Mouse (Mus musculus): ENCODE measurements around the gene Avp. TPM values are rescaled to one million over a fixed set of nuclear protein-coding genes. Genes with fewer than 3 reads are reported as not detected.

Gene Avp
- polyA plus RNA-seq (2015; fragmentation: Nextera tagmentation; extraction: Ambion mirVana): 5.4 and 49.3 TPM in 2 replicates

DNA sequence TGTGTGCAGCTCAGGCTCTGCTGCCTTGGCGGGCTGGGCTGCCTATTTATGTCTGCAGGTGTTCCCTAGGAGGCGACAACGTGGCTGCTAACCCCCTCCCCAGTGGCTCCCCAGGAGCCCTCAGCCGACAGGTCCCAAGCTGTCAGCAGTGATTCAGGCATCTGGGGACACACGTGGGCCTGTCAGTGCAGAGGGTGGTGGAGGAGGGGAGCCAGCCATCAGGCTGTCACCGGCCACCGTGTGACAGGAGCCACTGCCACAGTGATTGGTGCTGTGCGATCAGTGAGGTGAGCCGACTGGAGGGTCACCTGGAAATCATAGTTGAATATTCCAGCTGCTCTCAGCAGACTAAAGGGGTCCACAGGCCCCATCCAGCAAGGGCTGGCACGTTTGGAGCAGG, at the start of gene Avp:
Gene Avp, minus strand, starts transcription at position 3 of the 400 bp plus-strand sequence.
- H3K36me3 ChIP-seq: no peaks in the 10 kb centered on the region
- peaks cover 14% of the 10 kb centered on the region; the same call in 1 of the 2 replicates for H3K4me1 ChIP-seq
- H3K9ac ChIP-seq (replicated peaks): no peak within 1 kb of the TSS
- peaks cover 55% of the 10 kb centered on the region for H3K27me3 ChIP-seq
- H3K27ac ChIP-seq (replicated peaks): no peak within 1 kb of the TSS
- H3K4me3 ChIP-seq: no peak within 1 kb of the TSS
- ATAC-seq (replicated peaks): no peak
- 34% methylated on average over 10 of the region's 10 CpGs for WGBS
- H3K4me2 ChIP-seq (replicated peaks): no peak within 1 kb of the TSS
- H3K9me3 ChIP-seq: no peaks in the 10 kb centered on the region

DNA sequence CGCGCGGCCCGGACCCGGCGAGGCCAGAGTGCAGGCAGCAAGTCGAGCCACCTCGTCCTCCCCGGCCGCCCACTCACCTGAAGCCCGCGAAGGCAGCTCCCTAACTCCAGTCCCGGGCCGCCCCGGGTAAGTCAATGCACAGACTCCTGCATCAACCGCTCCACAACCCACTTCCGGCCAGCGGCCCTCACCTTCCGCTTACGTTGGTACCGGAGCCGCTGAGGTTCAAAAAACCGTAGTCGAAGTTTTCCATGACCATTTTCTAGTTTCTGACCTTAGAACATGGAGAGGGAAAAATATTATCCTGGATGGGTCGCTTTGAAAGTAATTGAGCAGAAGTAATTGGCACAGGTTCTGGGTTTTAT, 47.5 kb upstream of the Avp start, which contains the start of the genes Fastkd5 and Ubox5:
Gene Fastkd5, minus strand, starts transcription at position 189 of the 365 bp plus-strand sequence.
Gene Ubox5, minus strand, starts transcription at position 200 of the 365 bp plus-strand sequence.
- under 1% methylated on average over 25 of the region's 25 CpGs for WGBS
- peak within 1 kb of the TSS; percentile 32; the same call in 1 of the 2 replicates for H3K27ac ChIP-seq (replicated peaks)
- peaks cover 16% of the 10 kb centered on the region for H3K36me3 ChIP-seq
- peak within 1 kb of the TSS; percentile 62 for H3K4me3 ChIP-seq
- H3K4me1 ChIP-seq: peaks cover 22% of the 10 kb centered on the region
- H3K9ac ChIP-seq (replicated peaks): peak within 1 kb of the TSS; percentile 69
- H3K27me3 ChIP-seq: peaks cover 12% of the 10 kb centered on the region; the same call in 1 of the 2 replicates
- H3K4me2 ChIP-seq (replicated peaks): peak within 1 kb of the TSS; percentile 91
- H3K9me3 ChIP-seq: no peaks in the 10 kb centered on the region
- ATAC-seq (replicated peaks): peak; percentile 92

DNA sequence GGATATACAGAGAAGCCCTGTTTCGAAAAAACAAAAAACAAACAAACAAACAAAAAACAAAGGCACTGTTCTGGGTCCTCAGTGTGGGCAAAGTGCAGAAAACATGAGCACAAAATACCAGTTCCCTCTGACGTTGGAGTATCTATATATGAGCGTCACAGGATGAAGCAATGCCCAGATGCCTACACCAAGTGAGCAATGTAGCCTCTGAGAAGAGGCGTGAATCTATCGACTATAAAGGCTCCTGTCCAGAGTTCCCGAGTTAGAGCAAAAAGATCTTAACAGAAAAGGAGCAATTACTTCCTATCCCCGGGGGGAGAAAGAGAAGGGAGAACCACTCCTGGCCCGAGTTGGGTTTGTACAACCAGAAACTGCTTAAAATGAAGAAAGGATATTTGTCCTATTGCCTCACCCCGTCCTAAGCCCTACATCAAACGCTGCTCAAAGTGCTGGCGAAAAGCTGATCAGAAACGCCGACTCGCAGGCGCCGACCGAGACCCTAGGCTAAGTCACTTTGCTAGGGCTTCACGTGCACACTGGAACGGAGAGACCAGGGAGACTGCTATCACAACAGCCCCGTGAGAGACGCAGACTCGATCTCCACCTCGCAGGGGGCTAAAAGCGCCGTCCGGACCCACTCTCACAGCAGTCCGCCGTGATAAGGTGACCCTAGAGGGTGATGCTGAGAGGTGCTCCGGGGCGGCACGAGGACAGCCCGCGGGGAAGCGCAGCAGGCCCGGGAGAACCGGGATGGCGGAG, 46.9 kb upstream of the Avp start:
- Histone ChIP-seq H3K27ac (replicated peaks) (peak overlapping the region; percentile 32; the same call in 1 of the 2 replicates), H3K4me2 (replicated peaks) (peak overlapping the region; percentile 91), H3K36me3 (peaks cover 16% of the 10 kb centered on the region), H3K4me1 (peaks cover 16% of the 10 kb centered on the region), H3K9me3 (no peaks in the 10 kb centered on the region), H3K9ac (replicated peaks) (peak overlapping the region; percentile 69), H3K27me3 (peaks cover 6% of the 10 kb centered on the region; the same call in 1 of the 2 replicates), H3K4me3 (peak overlapping the region; percentile 62)
- 2% methylated on average over 37 of the region's 37 CpGs for WGBS
- peak; percentile 64; the same call in 1 of the 2 replicates for ATAC-seq (replicated peaks)

DNA sequence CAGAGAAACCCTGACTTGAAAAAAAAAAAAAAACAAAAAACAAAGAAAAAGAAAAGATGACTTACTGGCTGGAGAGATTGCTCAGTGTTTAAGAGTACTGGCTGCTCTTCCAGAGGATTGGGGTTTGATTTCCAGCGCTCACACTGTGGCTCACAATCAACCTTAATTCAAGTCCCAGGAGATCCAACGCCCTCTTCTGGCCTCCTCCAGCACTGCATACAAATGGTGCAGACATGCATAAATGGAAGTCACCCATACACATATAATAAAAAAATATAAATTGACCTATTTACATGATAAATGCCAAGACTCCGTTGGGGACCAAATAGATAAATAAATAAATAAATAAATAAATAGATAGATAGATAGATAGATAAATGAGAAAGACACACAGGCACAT, 46.1 kb upstream of the Avp start:
- WGBS: 63% methylated on average over 3 of the region's 3 CpGs
- no peak for ATAC-seq (replicated peaks)
- H3K4me2 ChIP-seq (replicated peaks): peak overlapping the region; percentile 91
- H3K27ac ChIP-seq (replicated peaks): no peak overlapping the region
- H3K9me3 ChIP-seq: no peaks in the 10 kb centered on the region
- H3K4me1 ChIP-seq: peaks cover 12% of the 10 kb centered on the region
- H3K36me3 ChIP-seq: peaks cover 16% of the 10 kb centered on the region
- H3K9ac ChIP-seq (replicated peaks): no peak overlapping the region
- peak overlapping the region; percentile 62 for H3K4me3 ChIP-seq
- no peaks in the 10 kb centered on the region for H3K27me3 ChIP-seq

DNA sequence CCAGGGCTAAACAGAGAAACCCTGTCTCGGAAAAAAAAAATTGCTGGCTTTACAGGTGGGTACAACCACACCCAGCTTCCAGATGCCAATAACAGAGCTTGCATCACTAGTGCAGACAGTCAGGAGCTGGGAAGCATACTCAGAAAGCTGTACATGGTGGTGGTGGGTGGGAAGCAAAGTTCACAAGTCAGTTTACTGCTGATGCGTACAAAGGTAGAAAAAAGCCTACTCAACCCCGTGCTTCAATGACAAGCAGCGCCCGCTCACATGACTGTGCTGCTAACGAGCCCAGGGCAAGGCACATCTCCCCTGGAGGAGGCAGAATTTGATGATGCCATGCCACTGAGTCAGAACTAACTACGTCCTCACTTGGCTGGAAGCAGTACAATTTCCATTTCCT, 36.6 kb upstream of the Avp start:
- H3K4me3 ChIP-seq: no peak overlapping the region
- no peak for ATAC-seq (replicated peaks)
- H3K9me3 ChIP-seq: no peaks in the 10 kb centered on the region
- H3K27me3 ChIP-seq: no peaks in the 10 kb centered on the region
- no peak overlapping the region for H3K4me2 ChIP-seq (replicated peaks)
- H3K36me3 ChIP-seq: peaks cover 38% of the 10 kb centered on the region
- H3K27ac ChIP-seq (replicated peaks): no peak overlapping the region
- H3K4me1 ChIP-seq: no peaks in the 10 kb centered on the region
- 81% methylated on average over 7 of the region's 7 CpGs for WGBS
- H3K9ac ChIP-seq (replicated peaks): no peak overlapping the region

DNA sequence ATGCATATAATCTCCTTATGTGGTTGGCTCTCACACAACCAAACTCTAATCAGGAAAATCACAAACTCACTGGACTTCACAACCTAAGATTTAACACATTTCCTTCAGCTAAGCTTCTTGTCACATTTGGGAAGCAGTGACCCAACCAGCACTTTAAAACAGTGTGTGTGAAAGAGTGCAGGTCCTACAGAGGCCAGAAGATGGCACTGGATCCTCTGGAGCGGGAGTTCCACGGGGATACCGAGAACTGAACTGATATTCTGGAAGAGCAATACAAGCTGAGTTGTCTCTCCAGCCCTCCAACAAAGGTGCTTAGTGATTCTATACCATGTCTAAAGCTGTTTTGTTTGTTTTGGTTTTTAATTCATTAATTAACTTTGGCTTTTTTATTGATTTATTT, 30.7 kb upstream of the Avp start:
- no peaks in the 10 kb centered on the region for H3K9me3 ChIP-seq
- no peak overlapping the region for H3K4me2 ChIP-seq (replicated peaks)
- H3K4me1 ChIP-seq: no peaks in the 10 kb centered on the region
- no peak overlapping the region for H3K4me3 ChIP-seq
- WGBS: 67% methylated on average over 3 of the region's 3 CpGs
- no peak overlapping the region for H3K27ac ChIP-seq (replicated peaks)
- H3K36me3 ChIP-seq: peaks cover 34% of the 10 kb centered on the region
- no peak overlapping the region for H3K9ac ChIP-seq (replicated peaks)
- ATAC-seq (replicated peaks): no peak
- no peaks in the 10 kb centered on the region for H3K27me3 ChIP-seq

DNA sequence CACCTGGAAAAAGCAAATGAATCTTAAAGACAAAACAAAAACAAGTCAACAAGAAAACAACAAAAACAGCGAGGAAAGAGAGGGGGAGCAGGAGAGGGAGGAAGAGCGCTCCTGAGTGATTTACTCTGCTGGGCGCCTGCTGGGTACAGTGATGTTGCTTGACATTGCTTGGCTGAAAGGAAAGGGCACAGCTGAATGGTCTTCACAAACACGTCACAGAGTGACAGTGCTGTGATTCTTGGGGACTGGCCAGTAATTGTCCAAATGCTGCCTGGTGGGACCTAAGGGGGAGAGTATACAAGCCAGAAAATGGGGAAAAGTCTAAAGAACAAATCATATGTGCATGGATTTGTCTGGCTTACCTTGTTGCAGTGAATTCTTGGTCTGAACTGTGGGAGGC, 19.8 kb upstream of the Avp start:
- Histone ChIP-seq H3K27me3 (no peaks in the 10 kb centered on the region), H3K9me3 (no peaks in the 10 kb centered on the region), H3K36me3 (peaks cover 49% of the 10 kb centered on the region), H3K4me2 (replicated peaks) (no peak overlapping the region), H3K4me1 (no peaks in the 10 kb centered on the region), H3K4me3 (no peak overlapping the region), H3K9ac (replicated peaks) (no peak overlapping the region), H3K27ac (replicated peaks) (no peak overlapping the region)
- no peak for ATAC-seq (replicated peaks)
- WGBS: 82% methylated on average over 4 of the region's 4 CpGs

DNA sequence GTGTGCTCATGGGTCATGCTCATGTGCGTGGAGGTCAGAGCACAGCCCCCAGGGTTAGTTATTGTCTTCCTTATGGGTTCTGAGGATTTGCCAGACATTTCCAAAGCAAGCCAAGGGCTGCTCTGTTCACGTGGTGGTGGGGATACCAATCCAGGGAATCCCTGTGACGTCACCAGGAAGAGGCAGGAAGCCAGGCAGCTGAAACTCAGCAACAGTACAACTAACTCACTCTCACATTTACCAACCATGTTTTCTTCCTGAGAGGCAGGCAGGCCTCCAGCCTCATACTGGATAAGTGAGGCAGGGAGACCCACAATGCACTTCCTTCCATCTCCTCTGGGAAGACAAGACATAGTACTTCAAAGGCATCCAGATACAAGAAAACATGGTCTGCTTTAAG, 16.0 kb upstream of the Avp start:
- H3K9me3 ChIP-seq: no peaks in the 10 kb centered on the region
- 76% methylated on average over 3 of the region's 3 CpGs for WGBS
- no peak for ATAC-seq (replicated peaks)
- no peak overlapping the region for H3K4me3 ChIP-seq
- no peaks in the 10 kb centered on the region for H3K27me3 ChIP-seq
- peaks cover 69% of the 10 kb centered on the region for H3K36me3 ChIP-seq
- H3K9ac ChIP-seq (replicated peaks): no peak overlapping the region
- H3K27ac ChIP-seq (replicated peaks): no peak overlapping the region
- H3K4me1 ChIP-seq: no peaks in the 10 kb centered on the region
- H3K4me2 ChIP-seq (replicated peaks): no peak overlapping the region

DNA sequence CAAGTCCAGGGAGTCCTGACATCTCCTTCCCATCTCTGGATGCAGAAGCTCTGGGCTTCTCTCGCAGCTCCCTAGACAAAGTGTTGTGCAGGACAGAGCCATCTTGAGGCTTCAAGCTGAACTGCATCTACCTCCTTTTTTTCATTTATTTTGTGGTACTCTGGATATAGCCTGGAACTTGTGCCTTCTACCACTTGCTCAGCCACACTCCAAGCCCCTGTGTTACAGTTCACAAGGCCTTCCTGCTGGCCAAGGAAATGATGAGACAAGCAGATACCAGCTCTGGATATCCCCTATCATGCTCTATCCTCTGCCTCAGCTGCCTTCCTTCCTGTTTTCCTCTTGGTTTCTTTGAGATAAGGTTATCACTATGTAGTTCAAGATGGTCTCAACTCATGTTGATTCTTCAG, 15.3 kb upstream of the Avp start:
- Histone ChIP-seq H3K9ac (replicated peaks) (no peak overlapping the region), H3K36me3 (peaks cover 64% of the 10 kb centered on the region), H3K27me3 (no peaks in the 10 kb centered on the region), H3K4me3 (no peak overlapping the region), H3K4me1 (no peaks in the 10 kb centered on the region), H3K9me3 (no peaks in the 10 kb centered on the region), H3K27ac (replicated peaks) (no peak overlapping the region), H3K4me2 (replicated peaks) (no peak overlapping the region)
- peak; percentile 43; the same call in 1 of the 2 replicates for ATAC-seq (replicated peaks)
- WGBS: 6% methylated on average over 1 of the region's 1 CpGs

DNA sequence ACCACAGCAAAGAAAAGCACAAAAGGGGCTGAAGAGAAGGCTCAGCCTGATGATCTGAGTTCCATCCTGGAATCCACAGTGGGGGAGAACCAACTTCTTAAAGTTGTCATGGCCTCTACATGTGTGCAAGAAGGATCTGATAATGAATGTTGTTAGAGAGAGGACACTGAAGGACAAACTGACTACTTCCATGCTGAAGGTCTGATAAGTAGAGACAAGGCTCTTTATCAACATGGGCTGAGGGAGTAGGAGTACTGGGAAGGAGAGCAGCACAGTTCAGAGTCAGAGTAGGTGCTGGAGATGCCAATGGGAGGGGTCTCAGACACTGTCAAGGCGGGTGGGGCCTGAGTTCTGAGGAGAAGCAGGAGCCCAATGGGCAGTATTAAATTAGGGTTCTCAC, 13.2 kb upstream of the Avp start:
- Histone ChIP-seq H3K4me1 (no peaks in the 10 kb centered on the region), H3K9me3 (no peaks in the 10 kb centered on the region), H3K4me3 (no peak overlapping the region), H3K36me3 (peaks cover 60% of the 10 kb centered on the region), H3K27me3 (no peaks in the 10 kb centered on the region), H3K4me2 (replicated peaks) (no peak overlapping the region), H3K27ac (replicated peaks) (no peak overlapping the region), H3K9ac (replicated peaks) (no peak overlapping the region)
- no peak for ATAC-seq (replicated peaks)
- WGBS: 95% methylated on average over 1 of the region's 1 CpGs

DNA sequence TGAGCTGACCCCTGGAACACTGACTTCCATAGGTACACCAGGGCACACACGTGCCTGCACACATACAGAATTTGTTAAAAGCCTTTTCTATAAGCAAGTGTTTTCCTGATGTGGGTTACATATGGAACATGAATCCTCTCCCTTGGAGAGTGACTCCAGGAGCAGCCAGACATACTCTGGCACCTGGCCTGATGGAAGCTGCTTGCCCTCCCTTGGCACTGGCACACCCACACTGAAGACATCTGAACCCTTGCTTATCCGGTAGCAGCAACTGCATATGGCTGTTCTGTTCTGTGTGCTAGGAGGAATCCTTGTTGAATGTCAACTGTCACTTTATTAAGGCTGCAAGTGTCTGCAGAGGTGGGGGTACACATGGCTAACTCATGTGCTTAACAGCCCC, 8.7 kb upstream of the Avp start:
- peaks cover 34% of the 10 kb centered on the region for H3K36me3 ChIP-seq
- no peak for ATAC-seq (replicated peaks)

DNA sequence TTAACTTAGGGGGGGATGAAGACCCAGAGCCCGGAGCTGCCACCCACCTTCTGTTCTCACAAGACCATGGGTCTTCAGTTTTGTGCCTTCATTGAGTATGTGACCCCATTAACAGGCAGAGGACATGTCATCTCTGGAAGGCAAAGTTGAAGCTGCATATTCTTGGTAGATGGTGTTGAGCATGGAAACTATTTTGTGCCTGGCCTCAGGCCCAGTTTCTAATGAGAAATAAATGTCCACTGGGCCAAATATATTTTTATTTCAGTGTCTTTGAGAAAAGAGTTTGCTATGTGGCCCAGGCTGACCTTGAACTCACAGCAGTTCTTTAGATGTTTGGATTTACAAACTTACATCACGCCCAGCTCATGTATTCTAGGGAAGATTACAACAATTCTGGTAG, 7.4 kb upstream of the Avp start:
- Histone ChIP-seq H3K4me2 (replicated peaks) (no peak overlapping the region), H3K4me3 (no peak overlapping the region), H3K9ac (replicated peaks) (no peak overlapping the region), H3K4me1 (no peaks in the 10 kb centered on the region), H3K27me3 (no peaks in the 10 kb centered on the region), H3K27ac (replicated peaks) (no peak overlapping the region), H3K36me3 (peaks cover 22% of the 10 kb centered on the region), H3K9me3 (no peaks in the 10 kb centered on the region)
- WGBS: 99% methylated on average over 2 of the region's 2 CpGs
- ATAC-seq (replicated peaks): no peak

More for the DNA sequence above, 8.7 kb upstream of the Avp start:
- 93% methylated on average over 2 of the region's 2 CpGs for WGBS
- no peak overlapping the region for H3K4me3 ChIP-seq
- no peaks in the 10 kb centered on the region for H3K27me3 ChIP-seq
- H3K27ac ChIP-seq (replicated peaks): no peak overlapping the region
- no peaks in the 10 kb centered on the region for H3K4me1 ChIP-seq
- no peaks in the 10 kb centered on the region for H3K9me3 ChIP-seq
- no peak overlapping the region for H3K9ac ChIP-seq (replicated peaks)
- no peak overlapping the region for H3K4me2 ChIP-seq (replicated peaks)
